Mouse (Mus musculus) heart, adult 10 weeks (tissue): ENCODE measurements around the gene Lce1a1. TPM values are rescaled to one million over a fixed set of nuclear protein-coding genes. Genes with fewer than 3 reads are reported as not detected.

ENCODE experiments used
- polyA plus RNA-seq: library from polyadenylated mRNA; stranded (reverse); fragments of 350-450 nt; fragmentation: Illumina TruSeq; extraction: RNeasy Lipid Tissue Mini Kit (QIAGEN cat#74804); gene quantifications from one replicate; pipeline ENCODE4 v1.2.3, GENCODE M21; 2014; ENCODE audit warnings: low read depth, low replicate concordance

The Lce1a1 gene
- not detected for polyA plus RNA-seq

GRCm38 (mm10) chr3:92648207-92648606 lies at the start of gene Lce1a1:
Lce1a1 (minus strand) TSS chr3:92648307.

GRCm38 (mm10) chr3:92687110-92687509 lies 39.0 kb upstream of the Lce1a1 start, which contains the start of gene Lce1d:
Lce1d (minus strand) TSS chr3:92687210.

GRCm38 (mm10) chr3:92678947-92679346 lies 30.8 kb upstream of the Lce1a1 start, which contains the start of gene Lce1c:
Lce1c (plus strand) TSS chr3:92679247.

GRCm38 (mm10) chr3:92670215-92670614 lies 22.1 kb upstream of the Lce1a1 start, which contains the start of gene Lce1a2:
Lce1a2 (minus strand) TSS chr3:92670315.

GRCm38 (mm10) chr3:92656826-92657225 lies 8.7 kb upstream of the Lce1a1 start, which contains the start of gene Lce1b:
Lce1b (minus strand) TSS chr3:92656926.

GRCm38 (mm10) chr3:92621560-92621959 lies 26.5 kb downstream of the Lce1a1 start, which contains the start of gene Lce6a:
Lce6a (minus strand) TSS chr3:92621660.

GRCm38 (mm10) chr3:92607392-92607791 lies 40.7 kb downstream of the Lce1a1 start, which contains the start of gene 2210017I01Rik:
2210017I01Rik (minus strand) TSS chr3:92607492.

Other genes with a start within 250 kb of the Lce1a1 start
- gene Sprr2i, start 240.3 kb downstream of the Lce1a1 start, polyA plus RNA-seq, result not detected
- not detected for gene Sprr2j-ps, start 230.2 kb downstream of the Lce1a1 start, polyA plus RNA-seq
- gene Gm9774, start 218.9 kb downstream of the Lce1a1 start, polyA plus RNA-seq, result 4.6 TPM
- gene Sprr2k, start 215.7 kb downstream of the Lce1a1 start, polyA plus RNA-seq, result not detected
- not detected for gene Sprr1b, start 209.5 kb downstream of the Lce1a1 start, polyA plus RNA-seq
- not detected for gene Sprr3, start 189.6 kb downstream of the Lce1a1 start, polyA plus RNA-seq
- gene Sprr1a, start 162.4 kb downstream of the Lce1a1 start, polyA plus RNA-seq, result not detected
- gene Sprr4, start 147.8 kb downstream of the Lce1a1 start, polyA plus RNA-seq, result not detected
- not detected for gene 2310046K23Rik, start 113.8 kb downstream of the Lce1a1 start, polyA plus RNA-seq
- gene Ivl, start 74.6 kb downstream of the Lce1a1 start, polyA plus RNA-seq, result not detected
- not detected for gene Smcp, start 59.3 kb downstream of the Lce1a1 start, polyA plus RNA-seq
- not detected for gene 2210017I01Rik, start 40.8 kb downstream of the Lce1a1 start, polyA plus RNA-seq
- gene Lce6a, start 26.6 kb downstream of the Lce1a1 start, polyA plus RNA-seq, result not detected
- gene Lce1b, start 8.6 kb upstream of the Lce1a1 start, polyA plus RNA-seq, result not detected
- not detected for gene Lce1a2, start 22.0 kb upstream of the Lce1a1 start, polyA plus RNA-seq
- not detected for gene Lce1c, start 30.9 kb upstream of the Lce1a1 start, polyA plus RNA-seq
- gene Lce1d, start 38.9 kb upstream of the Lce1a1 start, polyA plus RNA-seq, result not detected
- not detected for gene Lce1e, start 60.8 kb upstream of the Lce1a1 start, polyA plus RNA-seq
- gene Lce1f, start 72.0 kb upstream of the Lce1a1 start, polyA plus RNA-seq, result not detected
- gene Gm38119, start 90.8 kb upstream of the Lce1a1 start, polyA plus RNA-seq, result not detected
- not detected for gene Lce1g, start 104.0 kb upstream of the Lce1a1 start, polyA plus RNA-seq
- not detected for gene Lce1h, start 116.8 kb upstream of the Lce1a1 start, polyA plus RNA-seq
- not detected for gene Lce1i, start 130.6 kb upstream of the Lce1a1 start, polyA plus RNA-seq
- gene Lce1j, start 142.2 kb upstream of the Lce1a1 start, polyA plus RNA-seq, result not detected
- gene Lce1k, start 159.6 kb upstream of the Lce1a1 start, polyA plus RNA-seq, result not detected
- gene Kprp, start 178.9 kb upstream of the Lce1a1 start, polyA plus RNA-seq, result not detected
- not detected for gene Lce1l, start 203.0 kb upstream of the Lce1a1 start, polyA plus RNA-seq
- gene 2310050C09Rik, start 221.9 kb upstream of the Lce1a1 start, polyA plus RNA-seq, result not detected